Mouse (Mus musculus) thymus, postnatal 14 days (tissue): ENCODE measurements around the gene Lrrc75a.
A peak's percentile ranks its signal among the peaks of the same experiment; 100 is the strongest.

Source experiments
- DNase-seq: peaks from one replicate; pipeline ENCODE4 v3.0.0; 2021

Lrrc75a gene

DNA sequence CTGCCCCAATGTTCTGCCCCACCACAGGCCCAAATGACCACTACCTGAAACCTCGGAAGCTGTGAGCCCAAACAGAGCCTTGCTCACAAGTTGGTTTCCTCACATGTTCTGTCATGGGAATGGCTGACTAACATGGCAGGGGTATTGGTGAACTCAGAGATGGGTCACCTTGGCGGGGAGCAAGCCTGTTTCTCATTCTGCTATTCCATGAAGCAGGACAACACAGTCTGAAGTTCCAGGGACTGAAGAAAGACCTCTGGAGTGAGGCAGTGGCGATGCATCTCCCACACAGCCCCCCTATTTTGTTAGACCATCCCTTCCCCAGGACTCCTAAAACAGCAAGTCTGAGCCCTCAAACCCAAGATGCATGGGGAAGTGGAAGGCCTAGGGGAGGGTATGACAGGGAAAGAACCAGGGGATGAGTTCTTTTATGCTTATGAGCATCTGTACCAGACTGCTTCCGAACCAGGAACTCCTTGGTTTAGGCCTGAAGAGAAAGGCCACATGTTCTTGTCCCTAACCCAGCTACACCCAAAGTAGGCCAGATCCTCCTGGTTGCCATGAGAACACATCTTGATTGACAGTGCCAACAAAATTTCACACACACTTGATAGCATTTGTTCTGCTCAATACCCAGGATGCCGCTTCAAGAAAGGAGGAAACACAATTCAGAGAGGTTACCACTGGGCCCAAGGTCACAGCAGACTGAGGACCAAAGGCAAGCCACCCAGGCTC is 3.6 kb downstream of the Lrrc75a start:
- DNase-seq = no peak

DNA sequence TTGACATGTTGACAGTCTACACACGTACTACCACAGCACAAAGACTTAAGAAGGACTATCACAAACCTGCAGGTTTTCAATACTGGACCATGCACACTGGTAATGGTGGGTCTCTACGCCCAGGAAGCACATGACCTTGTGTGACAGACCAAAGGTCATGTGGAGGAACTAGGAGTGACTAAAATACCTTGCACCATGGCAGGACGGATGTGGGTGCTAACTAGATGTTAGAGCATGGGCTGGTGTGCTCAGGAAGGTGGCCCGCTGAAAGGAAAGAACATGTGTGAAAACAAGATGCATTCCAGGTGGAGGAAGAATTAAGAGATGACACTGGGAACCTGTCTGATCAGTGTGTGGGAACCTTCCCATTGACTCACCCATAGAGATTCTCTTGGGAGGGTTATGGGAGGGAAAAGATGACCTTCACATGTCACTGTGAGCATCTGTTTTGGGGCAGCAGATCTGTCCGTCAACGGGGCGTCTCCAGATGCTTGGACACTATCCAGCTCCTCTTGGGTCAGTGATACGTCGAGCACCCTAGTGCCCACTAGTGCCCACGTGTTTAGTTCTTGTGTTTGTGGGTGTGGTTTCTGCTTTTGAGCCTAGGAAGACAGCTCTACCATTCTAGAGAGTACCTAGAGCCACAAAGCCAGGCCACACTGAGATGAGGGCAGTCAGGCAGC is 4.5 kb downstream of the Lrrc75a start:
- DNase-seq = no peak

DNA sequence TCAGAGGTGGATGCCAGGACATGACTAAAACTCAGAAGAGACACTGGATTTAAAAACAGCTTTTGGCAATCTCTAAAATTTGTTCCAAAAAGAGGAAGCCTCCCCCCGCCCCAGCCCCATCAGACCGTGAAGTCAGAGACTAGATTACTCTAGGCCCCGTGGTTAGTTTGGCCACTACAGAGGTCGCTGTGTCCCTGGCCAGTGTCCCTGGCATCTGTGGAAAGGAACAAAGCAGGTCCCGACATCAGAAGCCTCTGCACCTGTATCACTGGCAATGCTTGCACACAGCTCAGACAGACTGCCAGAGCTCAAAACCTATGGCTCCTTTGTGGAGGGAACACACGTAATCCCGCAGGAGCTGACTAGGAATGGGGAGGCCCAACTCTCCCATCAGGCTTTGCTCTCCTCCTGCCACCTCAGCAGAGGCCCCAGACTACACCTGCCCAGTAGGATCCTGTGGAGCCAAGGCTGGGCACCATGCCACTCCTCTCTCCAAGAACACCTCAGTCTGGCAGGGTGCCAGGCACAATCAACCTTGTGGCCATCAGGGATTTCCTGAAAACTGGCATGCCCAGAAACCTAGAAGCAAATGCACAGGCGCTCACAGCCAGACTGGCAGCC is 5.2 kb downstream of the Lrrc75a start:
- no peak for DNase-seq

GRCm38 (mm10) chr11:62642023-62642844 is 6.1 kb downstream of the Lrrc75a start:
- no peak for DNase-seq

DNA sequence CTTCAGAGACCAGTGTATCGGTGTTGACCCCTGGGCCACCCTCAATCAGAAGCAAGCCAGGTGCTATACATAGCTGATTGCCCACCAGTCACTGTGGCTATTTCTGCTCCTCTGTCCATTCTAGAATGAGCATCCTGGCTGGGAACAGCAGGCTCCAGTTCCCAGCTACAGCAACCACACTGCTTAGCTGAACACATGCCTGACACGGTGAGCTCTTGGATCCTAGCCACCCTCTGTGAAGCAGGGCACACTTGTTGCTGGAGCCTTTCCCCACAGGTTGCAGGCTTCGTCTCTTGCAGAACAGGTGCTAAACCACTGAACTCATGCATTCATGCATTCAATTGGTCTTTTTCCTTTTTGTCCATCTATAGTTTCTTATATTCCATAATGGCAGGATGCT is 7.9 kb downstream of the Lrrc75a start:
- no peak for DNase-seq

DNA sequence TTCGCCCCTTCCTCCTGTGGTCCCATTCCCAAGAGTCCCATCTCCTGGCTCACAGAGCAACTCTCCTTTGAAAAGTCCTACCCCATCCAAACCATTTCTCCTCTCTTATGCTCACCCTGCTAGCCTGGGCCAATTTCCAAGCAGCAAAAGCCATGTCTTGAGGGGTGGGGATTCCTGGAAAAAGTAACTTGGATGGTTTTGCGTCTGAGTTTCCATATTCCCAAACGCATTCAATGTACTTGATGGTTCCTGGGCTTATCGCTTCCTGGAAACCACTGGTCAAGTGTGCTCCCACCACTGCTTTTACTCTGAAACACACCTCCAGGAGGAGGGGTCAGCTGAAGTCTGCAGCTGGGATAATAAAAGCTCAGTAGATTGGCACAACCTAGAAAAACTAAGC is 9.9 kb downstream of the Lrrc75a start:
- no peak for DNase-seq

DNA sequence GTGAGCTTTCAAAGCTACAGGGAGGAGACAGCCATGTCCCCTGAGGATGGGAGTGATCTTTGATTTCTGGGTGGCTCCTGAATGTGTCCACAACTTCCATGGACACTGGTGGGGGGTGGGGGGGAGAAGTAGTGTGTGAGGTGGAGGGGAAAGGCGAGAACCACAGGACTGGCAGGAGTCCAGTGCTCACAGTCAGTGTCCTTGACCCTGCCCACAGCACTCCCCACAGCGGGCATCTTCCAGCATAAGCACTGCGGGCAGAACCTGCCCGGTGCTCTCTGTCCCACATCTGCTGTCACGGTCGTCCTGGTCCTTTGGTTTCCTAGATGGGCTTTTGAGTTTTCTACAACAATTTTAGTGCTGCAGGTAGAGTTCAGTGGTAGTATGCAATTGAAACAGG is 10.5 kb downstream of the Lrrc75a start:
- no peak for DNase-seq

DNA sequence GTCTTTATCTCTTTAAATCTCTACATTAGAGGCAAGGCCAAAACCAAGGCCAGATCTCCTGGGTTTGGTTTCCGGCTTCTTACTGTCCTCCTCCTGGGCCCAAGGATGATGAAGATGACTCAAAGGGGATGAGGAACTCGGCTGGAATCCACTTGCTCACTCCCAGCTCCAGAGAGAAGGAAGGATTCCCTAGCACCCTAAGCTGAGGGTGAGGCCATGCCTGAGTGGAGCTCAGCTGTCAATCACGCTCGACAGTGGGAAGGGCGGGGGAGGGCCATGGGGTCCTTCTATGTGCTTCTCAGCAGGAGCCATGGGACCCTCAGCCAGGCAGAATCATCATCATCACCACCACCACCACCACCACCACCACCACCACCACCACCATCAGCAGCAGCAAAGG is 10.9 kb downstream of the Lrrc75a start:
- no peak for DNase-seq

DNA sequence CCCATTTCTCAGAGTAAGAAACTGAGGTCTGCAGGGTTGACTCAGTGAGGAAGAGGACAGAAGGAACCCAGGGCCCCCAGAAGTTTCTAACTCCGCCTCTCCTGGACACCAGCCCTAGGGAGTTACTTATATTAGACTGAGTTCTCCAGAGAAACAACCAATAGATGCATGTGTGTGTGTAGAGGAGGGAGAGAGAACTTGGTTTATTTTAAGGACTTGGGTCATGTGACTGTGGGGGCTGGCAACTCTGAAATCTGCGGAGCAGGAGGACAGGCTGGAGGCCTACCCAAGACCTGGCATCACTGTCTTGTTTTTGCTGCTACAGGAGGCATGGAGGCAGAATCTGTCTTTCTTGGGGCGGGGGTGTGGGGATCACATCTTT is 11.5 kb downstream of the Lrrc75a start:
- no peak for DNase-seq

GRCm38 (mm10) chr11:62636105-62636839 is 12.1 kb downstream of the Lrrc75a start:
- DNase-seq = no peak

- no peak for DNase-seq
Observed at GRCm38 (mm10) chr11:62635406-62635805, 12.9 kb downstream of the Lrrc75a start.

DNA sequence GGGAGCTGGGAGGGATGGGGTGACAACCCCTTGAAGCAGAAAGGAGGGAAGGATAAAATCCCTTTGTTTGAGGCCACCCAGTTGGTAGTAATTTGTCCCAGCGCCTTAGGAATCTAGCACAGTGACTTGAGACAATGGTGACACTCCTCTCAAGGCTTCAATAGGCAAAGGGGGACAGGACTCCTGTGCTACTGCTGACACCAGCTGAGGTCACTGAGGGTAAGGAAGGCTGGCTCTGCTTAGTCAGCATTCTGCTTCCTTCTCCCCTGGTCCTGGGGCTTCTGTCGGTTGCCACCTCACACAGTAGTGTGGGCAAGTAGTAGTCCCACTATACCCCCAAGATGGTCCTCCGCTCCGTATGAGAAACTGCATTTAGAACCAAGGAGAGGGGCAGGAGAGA is 17.2 kb downstream of the Lrrc75a start:
- no peak for DNase-seq

DNA sequence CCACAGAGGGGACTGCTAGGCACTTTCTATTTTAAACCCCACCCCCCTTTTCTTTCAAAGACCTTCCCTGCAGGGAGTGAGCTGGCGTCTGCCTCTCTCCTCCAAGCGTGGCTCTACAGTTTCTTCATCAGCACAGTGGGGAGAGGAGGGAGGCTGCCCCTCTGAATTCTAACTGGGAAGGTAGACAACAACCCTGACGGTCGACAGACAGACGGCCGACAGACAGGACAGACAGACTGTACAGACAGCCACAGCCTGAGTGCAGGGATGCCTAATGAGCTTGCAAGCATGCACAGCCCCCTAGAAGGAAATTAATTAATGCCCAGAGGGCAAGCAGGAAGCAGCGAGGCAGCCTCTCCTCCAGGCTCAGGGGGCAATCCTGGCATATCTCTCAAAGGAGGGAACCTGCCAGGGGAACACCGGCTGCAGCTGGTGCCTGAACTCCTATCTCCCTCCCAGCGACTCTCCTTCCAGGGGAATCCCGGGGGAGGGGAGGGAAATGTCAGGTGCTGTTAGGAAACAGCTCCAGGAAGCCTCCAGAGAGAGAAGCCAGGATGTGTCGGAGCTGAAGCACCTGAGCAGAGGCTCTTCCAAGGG is 18.0 kb downstream of the Lrrc75a start:
- DNase-seq = no peak

GRCm38 (mm10) chr11:62629352-62630224 is 18.7 kb downstream of the Lrrc75a start:
- DNase-seq = peak; percentile 38

DNA sequence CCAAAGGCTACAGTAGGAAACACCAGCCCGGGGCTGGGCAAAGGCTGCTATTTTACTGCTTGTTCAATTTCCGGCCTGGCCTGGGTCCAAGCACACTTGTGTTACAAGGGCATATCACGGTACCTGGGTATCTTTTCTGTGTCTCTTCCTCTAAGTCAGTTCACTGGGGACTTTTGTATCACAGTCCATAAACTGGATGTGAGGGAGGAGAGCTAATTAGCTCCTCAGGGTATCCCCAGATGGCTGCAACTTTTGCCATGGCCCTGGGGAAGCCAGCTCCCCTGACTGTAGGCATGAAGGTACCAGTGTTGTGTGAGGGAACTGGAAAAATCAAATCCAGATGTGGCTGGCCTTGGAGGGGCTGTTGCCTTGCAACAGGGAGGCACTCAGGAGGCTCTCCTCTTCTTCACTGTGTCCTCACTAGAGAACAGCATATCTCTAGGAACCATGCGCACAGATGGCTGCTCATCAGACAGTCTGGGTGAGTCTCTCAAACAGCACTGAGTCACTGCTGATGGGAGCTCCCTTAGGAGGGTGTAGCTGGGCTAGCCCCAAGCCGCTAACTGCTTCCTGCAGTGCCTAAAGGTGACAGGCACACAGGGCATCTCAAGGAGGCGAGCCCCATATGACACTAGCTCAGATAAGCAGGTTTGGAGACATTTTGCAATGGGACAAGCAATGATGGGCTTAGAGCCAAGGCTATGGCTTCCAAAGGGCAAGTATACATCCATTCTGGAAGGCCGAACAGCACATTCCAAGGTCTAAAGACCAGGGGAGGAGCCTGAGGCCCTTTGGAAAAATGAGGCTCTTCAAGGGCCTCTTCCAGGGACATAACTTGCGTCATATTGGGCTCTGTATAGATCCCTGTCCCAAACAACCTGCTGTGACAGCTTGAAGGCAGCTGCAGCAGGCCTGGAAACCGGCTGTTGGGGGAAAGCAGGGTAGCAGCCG is 23.7 kb downstream of the Lrrc75a start:
- no peak for DNase-seq

- no peak for DNase-seq
Observed at GRCm38 (mm10) chr11:62622850-62623249, 25.5 kb downstream of the Lrrc75a start.

- DNase-seq = no peak
Observed at GRCm38 (mm10) chr11:62621586-62622283, 26.6 kb downstream of the Lrrc75a start.

GRCm38 (mm10) chr11:62621079-62621478 is 27.2 kb downstream of the Lrrc75a start:
- DNase-seq = no peak

DNA sequence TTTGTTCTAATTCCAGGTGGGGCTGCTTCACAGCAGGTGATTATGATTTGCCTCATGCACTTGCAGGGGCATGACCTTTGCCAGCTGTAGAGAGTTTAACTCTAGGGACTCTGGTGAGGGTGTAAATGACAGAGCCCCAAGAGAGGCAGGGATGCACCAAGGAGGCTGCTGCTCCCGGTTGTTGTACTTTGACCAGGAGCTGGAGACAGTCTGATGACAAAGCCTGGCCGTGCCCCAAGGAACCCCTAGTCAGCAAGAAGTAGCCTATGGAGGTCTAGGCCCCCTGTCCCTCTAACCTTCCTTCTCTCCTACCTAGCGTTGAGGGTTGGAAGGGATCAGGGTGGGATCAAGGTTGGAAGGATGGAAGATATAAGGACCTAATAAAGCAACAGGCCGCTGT is 32.9 kb downstream of the Lrrc75a start:
- no peak for DNase-seq
